Mouse (Mus musculus) spleen, adult 2 months (tissue): ENCODE measurements around the gene Tmco1. TPM values are rescaled to one million over a fixed set of nuclear protein-coding genes. Genes with fewer than 3 reads are reported as not detected.

ENCODE experiments used
- DNase-seq, 2 experiments: peaks; one replicate each; pipeline versions ENCODE4 v3.0.0 to v3.0.0-alpha.2; 2012 to 2021; ENCODE audit warnings: low spot score in 2 of 2, low read depth in 1 of 2
- H3K27ac ChIP-seq: fragments of 200-500 bp; 2 replicates; pipeline ENCODE4 v1.5.1; 2012; ENCODE audit warnings: low read length, inconsistent platforms; ENCODE audit not compliant: insufficient read depth
- H3K27me3 ChIP-seq: fragments of 200-500 bp; 2 replicates; pipeline ENCODE4 v1.6.1; 2012; ENCODE audit warnings: mild to moderate bottlenecking, moderate library complexity, low read length, inconsistent platforms; ENCODE audit not compliant: control insufficient read depth, insufficient read depth
- H3K36me3 ChIP-seq: fragments of 200-500 bp; 2 replicates; pipeline ENCODE4 v1.6.1; 2012; ENCODE audit warnings: mild to moderate bottlenecking, low read length, inconsistent platforms; ENCODE audit not compliant: control insufficient read depth, insufficient read depth
- H3K4me1 ChIP-seq: fragments of 200-500 bp; 2 replicates; pipeline ENCODE4 v1.6.1; 2011; ENCODE audit warnings: inconsistent platforms; ENCODE audit not compliant: control insufficient read depth, insufficient read depth, insufficient read length
- H3K4me3 ChIP-seq: fragments of 200-500 bp; 2 replicates; pipeline ENCODE4 v1.5.1; 2011; ENCODE audit warnings: mild to moderate bottlenecking, inconsistent platforms; ENCODE audit not compliant: insufficient read depth, insufficient read length; ENCODE audit errors: extremely low read depth
- CTCF ChIP-seq: fragments of 200-500 bp; IDR thresholded peaks from 2 replicates; pipeline ENCODE4 v1.5.1; 2011; ENCODE audit warnings: mild to moderate bottlenecking, inconsistent platforms; ENCODE audit not compliant: insufficient read depth, insufficient read length, insufficient replicate concordance; ENCODE audit errors: extremely low read depth
- POLR2A ChIP-seq: fragments of 200-500 bp; IDR thresholded peaks from 2 replicates; pipeline ENCODE4 v1.6.1; 2011; ENCODE audit warnings: low read depth, low read length, inconsistent platforms
- WGBS: fragments of 180-500 bp; shearing (Covaris S2); methylation state at CpG from one replicate; pipeline ENCODE4 v1.1.7; 2018; 5-methylcytosine and 5-hydroxymethylcytosine counted together
- polyA plus RNA-seq: library from polyadenylated mRNA; depleted of rRNA; stranded (reverse); fragments of >200 nt; gene quantifications from 2 replicates; pipeline ENCODE4 v1.2.3, GENCODE M21; 2012

Tmco1 gene
- polyA plus RNA-seq, 1 experiment: 17.5 TPM

DNA sequence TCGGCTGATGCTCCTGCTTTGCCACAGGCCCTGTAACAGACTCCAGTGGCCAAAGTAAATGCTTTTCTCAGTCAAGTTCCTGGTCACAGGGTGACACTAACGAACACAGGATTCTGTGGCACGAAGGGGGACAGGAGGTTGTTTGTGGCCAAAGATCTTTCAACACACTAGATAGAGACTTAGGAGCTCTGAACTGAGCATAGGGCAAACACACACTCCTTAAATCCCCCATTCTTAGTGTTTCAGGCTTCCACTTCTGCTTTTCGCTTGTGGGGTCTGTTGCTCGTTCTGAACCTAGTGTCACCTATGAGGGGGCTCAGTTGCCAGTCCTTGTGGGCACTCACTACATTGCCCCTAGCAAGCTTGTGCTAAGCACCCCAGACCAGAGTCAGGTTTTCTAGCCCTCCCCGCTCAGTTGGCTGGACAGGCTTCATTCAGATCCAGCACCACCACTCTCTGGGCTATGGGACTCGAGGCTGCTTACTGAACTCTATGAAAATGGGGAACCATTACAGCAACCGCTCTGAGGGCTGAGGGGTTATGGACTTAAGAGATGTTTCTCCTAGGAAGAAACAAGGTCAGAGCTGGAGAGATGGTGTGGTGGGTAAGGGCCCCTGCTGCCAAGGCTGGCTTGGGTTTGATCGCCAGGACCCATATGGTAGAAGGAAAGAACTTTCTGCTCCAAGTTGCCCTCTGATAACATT lies 39.7 kb upstream of the Tmco1 start:
- 41% methylated on average over 9 of the region's 9 CpGs for WGBS
- H3K36me3 ChIP-seq: no peaks in the 10 kb centered on the region
- DNase-seq: no peak
- H3K27ac ChIP-seq: peak overlapping the region; percentile 49
- no peaks in the 10 kb centered on the region for H3K27me3 ChIP-seq
- H3K4me1 ChIP-seq: peaks cover 19% of the 10 kb centered on the region; the same call in 1 of the 2 replicates
- no peak for TF ChIP-seq CTCF
- TF ChIP-seq POLR2A: no peak
- no peak overlapping the region for H3K4me3 ChIP-seq

GRCm38 (mm10) chr1:167269350-167269811 lies 38.8 kb upstream of the Tmco1 start:
- peak overlapping the region; percentile 55; the same call in 1 of the 2 replicates for H3K27ac ChIP-seq
- H3K27me3 ChIP-seq: no peaks in the 10 kb centered on the region
- DNase-seq: no peak
- peaks cover 19% of the 10 kb centered on the region; the same call in 1 of the 2 replicates for H3K4me1 ChIP-seq
- no peak for TF ChIP-seq CTCF
- no peak for TF ChIP-seq POLR2A
- no peak overlapping the region for H3K4me3 ChIP-seq
- H3K36me3 ChIP-seq: no peaks in the 10 kb centered on the region
- WGBS: 8% methylated on average over 14 of the region's 14 CpGs

DNA sequence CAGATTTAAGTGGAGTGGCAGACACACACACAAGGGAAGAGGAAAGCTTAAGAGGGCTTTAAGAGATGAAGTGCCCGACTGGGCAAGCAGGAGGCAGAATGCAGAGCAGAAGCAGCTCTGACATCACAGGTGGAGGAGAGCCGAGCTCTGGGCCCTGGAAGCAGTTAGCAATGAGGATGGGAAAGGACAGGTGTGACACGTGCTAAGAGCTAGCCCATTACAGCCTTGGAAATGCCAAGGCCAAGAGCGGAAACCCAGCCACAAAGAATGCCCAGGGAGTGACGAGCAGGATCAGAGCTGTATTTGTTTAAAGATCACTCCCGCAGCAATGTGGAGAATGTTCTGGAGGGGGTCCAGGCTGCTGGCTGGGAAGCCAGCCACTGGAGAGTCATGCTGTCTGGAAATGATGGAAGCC lies 38.3 kb upstream of the Tmco1 start:
- Histone ChIP-seq H3K27ac (peak overlapping the region; percentile 44; the same call in 1 of the 2 replicates), H3K27me3 (no peaks in the 10 kb centered on the region), H3K4me3 (no peak overlapping the region), H3K36me3 (no peaks in the 10 kb centered on the region), H3K4me1 (peaks cover 19% of the 10 kb centered on the region; the same call in 1 of the 2 replicates)
- WGBS: 42% methylated on average over 6 of the region's 6 CpGs
- no peak for DNase-seq
- TF ChIP-seq CTCF (no peak), POLR2A (no peak)

DNA sequence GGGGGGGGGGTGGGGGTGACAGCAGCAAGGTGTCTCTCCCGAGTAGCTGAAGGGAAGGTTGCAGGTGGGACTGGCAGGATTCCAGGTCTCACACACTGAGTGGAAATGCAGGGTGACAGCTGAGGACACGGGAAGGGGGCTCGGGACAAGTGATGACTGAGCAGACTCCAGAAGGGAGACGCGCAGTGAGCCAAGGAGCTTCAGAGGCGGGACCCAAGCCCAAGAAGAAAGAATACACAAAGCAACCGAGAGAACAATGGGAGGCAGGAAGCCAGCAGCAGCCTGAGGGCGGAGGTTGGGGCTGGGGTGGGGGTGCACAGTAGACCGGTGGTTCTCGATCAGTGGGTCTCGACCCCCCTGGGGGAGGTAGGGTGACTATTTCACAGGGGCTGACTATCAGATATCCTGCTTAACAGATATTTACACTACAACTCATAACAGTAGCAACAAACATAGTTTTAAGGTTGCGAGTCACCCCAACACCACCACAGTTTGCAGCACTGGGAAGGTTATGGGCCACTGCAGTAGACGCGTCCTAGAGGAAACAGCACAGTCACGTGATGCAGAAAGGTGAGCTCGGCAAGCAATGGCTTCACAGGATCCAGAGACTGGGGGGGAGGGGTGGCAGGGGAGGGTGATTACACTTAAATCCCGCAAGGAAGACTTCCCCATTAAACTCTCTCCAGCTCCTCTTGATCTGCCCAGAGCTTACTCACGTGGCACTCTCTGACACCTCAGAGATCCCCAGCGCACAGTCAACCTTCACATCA lies 37.7 kb upstream of the Tmco1 start:
- Histone ChIP-seq H3K4me3 (no peak overlapping the region), H3K4me1 (peaks cover 18% of the 10 kb centered on the region; the same call in 1 of the 2 replicates), H3K36me3 (no peaks in the 10 kb centered on the region), H3K27ac (no peak overlapping the region), H3K27me3 (no peaks in the 10 kb centered on the region)
- WGBS: 37% methylated on average over 19 of the region's 19 CpGs
- no peak for DNase-seq
- TF ChIP-seq CTCF (no peak), POLR2A (no peak)

GRCm38 (mm10) chr1:167271304-167271703 lies 36.9 kb upstream of the Tmco1 start:
- Histone ChIP-seq H3K27ac (no peak overlapping the region), H3K36me3 (no peaks in the 10 kb centered on the region), H3K27me3 (no peaks in the 10 kb centered on the region), H3K4me1 (peaks cover 18% of the 10 kb centered on the region; the same call in 1 of the 2 replicates), H3K4me3 (no peak overlapping the region)
- TF ChIP-seq CTCF (no peak), POLR2A (no peak)
- DNase-seq: no peak
- WGBS: 56% methylated on average over 4 of the region's 4 CpGs

DNA sequence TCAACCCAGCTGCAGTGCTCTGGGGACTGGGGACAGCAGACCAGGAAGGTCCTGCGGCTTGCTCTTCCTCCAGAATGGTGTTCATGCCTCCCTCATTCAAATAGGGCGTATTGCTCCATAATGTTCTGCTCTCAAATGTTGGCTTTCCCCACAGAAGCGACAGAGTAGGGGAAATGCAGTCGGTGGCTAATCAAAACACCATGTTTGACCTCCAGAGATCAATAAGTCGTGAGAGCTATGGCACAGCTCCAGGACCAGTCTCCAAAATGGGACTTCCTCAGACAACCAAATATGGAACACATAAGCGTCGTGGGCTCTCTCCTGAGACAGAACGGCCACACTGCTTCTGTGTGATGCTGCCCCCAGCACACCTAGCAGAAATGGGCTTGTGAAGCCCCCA lies 36.3 kb upstream of the Tmco1 start:
- Histone ChIP-seq H3K27me3 (no peaks in the 10 kb centered on the region), H3K4me3 (no peak overlapping the region), H3K27ac (no peak overlapping the region; the same call in 1 of the 2 replicates), H3K4me1 (peaks cover 18% of the 10 kb centered on the region; the same call in 1 of the 2 replicates), H3K36me3 (no peaks in the 10 kb centered on the region)
- no peak for TF ChIP-seq CTCF
- TF ChIP-seq POLR2A: no peak
- 54% methylated on average over 8 of the region's 8 CpGs for WGBS
- no peak for DNase-seq
